Mouse (Mus musculus): ENCODE data around the gene Coro2b. TPM values are rescaled to one million over a fixed set of nuclear protein-coding genes. Genes with fewer than 3 reads are reported as not detected.

The Coro2b gene
- polyA plus RNA-seq, 1 experiment from 2014 or later = 24.6 TPM

DNA sequence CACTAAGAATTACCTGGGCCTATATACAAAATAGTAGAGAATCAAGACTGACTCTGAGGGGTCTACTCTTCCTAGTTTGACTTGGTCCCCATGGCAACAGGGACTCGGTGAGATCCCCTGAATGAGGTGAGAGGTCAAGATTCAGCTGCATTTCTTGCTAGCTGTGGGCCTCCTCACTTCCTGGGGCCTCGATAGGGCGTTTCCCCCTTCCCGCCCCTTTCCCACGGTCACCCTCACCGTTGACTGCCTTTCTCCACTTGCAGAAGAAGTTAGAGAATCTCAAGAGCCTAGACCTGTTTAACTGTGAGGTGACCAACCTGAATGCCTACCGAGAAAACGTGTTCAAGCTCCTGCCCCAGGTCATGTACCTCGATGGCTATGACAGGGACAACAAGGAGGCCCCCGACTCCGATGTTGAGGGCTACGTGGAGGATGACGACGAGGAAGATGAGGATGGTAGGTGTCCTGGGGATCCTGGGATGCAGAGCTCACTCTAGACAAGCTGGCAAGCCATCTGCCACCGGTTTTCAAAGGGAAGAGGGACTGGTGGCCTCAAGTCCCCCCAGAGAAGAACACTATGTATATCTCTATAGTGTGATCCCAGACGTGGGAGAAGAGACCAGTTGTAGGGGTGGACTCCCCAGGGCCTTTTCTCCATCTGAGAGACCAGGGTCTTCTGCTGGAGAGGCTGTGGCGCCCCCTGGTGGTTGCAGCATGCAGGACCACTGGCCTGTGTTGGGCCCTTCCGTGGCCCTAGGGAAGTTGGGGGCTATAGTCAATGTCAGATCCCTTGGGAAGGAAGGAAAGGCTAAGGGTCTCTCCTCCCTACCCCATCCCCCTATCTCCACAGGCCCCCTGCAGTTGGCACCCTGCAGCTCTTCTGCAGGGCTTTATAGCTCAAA is 163.4 kb downstream of the Coro2b start:
- Histone ChIP-seq H3K9me3 (ENCODE audit: control insufficient read depth, low read length) (no peaks in the 10 kb centered on the region), H3K36me3 (ENCODE audit: control insufficient read depth, insufficient read depth, low read length) (peaks cover 25% of the 10 kb centered on the region), H3K4me2 (ENCODE audit: low read depth, low read length) (no peak overlapping the region), H3K4me3 (ENCODE audit: low read length) (no peak overlapping the region), H3K4me1 (replicated peaks; ENCODE audit: control insufficient read depth, insufficient read depth, low read length) (peaks cover 65% of the 10 kb centered on the region), H3K9ac (ENCODE audit: low read length) (0 out of 2 replicates have a peak overlapping the region, but pooled peaks have one; percentile 5), H3K27me3 (ENCODE audit: control insufficient read depth, insufficient read depth, low read depth, low read length) (no peaks in the 10 kb centered on the region), H3K27ac (ENCODE audit: low read length) (peak overlapping the region; percentile 82)
- peak; percentile 24; the same call in 1 of the 2 replicates for ATAC-seq (ENCODE audit: low read depth)
- WGBS = 45% methylated on average over 18 of the region's 18 CpGs

DNA sequence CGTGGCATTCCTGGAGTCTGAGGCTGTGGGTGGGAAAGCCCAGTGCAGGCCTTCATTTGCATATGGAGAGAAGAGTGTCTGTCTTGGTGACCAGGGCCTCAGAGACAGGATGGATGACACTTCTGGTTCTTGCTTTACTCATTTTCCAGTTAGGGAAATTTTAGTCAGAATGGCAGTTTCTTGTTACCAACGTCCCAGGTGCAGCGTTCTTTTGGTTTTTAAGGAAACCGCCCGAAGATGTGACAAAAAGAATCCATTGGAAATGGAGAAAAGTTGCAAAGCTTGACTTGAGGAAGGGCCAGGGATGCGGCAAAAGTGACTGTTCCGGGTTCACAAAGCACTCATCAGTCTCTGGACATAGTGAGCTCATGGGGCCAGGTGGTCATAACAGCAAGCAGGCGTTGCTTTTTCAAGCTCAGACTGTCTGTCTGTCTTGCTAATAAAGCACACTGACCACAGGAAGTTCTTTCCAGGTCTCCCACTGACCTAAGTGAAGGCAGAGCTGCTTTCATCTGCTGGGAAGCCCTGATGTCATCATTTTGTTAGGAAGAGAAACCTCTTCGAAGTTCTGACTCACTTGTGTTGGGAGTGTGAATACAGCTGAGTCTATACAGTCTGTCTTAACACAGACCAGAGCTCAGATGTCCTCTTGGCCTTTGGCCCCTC is 164.2 kb downstream of the Coro2b start:
- ATAC-seq (ENCODE audit: low read depth) = no peak
- no peaks in the 10 kb centered on the region for H3K9me3 ChIP-seq (ENCODE audit: control insufficient read depth, low read length)
- H3K4me3 ChIP-seq (ENCODE audit: low read length) = no peak overlapping the region
- H3K9ac ChIP-seq (ENCODE audit: low read length) = 0 out of 2 replicates have a peak overlapping the region, but pooled peaks have one; percentile 5
- no peaks in the 10 kb centered on the region for H3K27me3 ChIP-seq (ENCODE audit: control insufficient read depth, insufficient read depth, low read depth, low read length)
- peaks cover 23% of the 10 kb centered on the region for H3K36me3 ChIP-seq (ENCODE audit: control insufficient read depth, insufficient read depth, low read length)
- peaks cover 73% of the 10 kb centered on the region for H3K4me1 ChIP-seq (replicated peaks; ENCODE audit: control insufficient read depth, insufficient read depth, low read length)
- H3K4me2 ChIP-seq (ENCODE audit: low read depth, low read length) = no peak overlapping the region
- WGBS = 77% methylated on average over 9 of the region's 9 CpGs
- peak overlapping the region; percentile 47 for H3K27ac ChIP-seq (ENCODE audit: low read length)

DNA sequence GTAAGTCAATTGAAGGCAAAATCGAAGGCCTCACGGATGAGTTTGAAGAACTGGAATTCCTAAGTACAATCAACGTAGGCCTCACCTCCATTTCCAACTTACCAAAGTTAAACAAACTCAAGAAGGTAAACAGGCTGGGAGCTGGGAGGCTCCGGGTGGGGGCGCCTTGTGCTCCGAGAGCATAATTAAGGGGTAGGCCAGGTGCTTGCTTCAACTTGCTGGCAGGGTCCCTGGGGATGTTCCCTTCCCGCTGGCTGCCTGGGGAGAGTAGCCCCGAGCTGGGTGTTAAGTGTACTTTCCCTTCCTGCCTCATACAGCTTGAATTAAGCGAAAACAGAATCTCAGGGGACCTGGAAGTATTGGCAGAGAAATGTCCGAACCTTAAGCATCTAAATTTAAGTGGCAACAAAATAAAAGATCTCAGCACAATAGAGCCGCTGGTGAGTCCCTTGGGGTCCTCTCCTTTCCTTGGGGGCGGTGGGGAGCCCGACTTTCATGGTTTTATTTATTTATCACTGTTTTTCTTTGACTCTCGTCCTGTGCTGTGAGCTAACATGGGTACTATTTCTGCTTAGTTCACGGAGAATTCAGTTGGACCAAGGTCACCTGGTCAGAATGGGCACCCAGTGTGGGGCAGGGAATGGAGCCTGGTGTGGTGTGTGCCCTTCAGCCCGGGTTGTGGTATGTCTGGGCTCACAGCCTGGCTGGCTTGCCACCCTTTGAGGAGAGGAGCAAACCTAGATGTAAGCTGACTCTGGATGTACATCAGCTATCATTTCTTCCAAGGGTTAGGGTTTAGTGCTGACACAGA is 164.9 kb downstream of the Coro2b start:
- Histone ChIP-seq H3K4me3 (ENCODE audit: low read length) (no peak overlapping the region), H3K36me3 (ENCODE audit: control insufficient read depth, insufficient read depth, low read length) (peaks cover 18% of the 10 kb centered on the region), H3K9ac (ENCODE audit: low read length) (no peak overlapping the region), H3K4me2 (ENCODE audit: low read depth, low read length) (no peak overlapping the region), H3K4me1 (replicated peaks; ENCODE audit: control insufficient read depth, insufficient read depth, low read length) (peaks cover 78% of the 10 kb centered on the region), H3K27me3 (ENCODE audit: control insufficient read depth, insufficient read depth, low read depth, low read length) (no peaks in the 10 kb centered on the region), H3K9me3 (ENCODE audit: control insufficient read depth, low read length) (no peaks in the 10 kb centered on the region), H3K27ac (ENCODE audit: low read length) (peak overlapping the region; percentile 14)
- WGBS = 52% methylated on average over 16 of the region's 16 CpGs
- ATAC-seq (ENCODE audit: low read depth) = no peak

DNA sequence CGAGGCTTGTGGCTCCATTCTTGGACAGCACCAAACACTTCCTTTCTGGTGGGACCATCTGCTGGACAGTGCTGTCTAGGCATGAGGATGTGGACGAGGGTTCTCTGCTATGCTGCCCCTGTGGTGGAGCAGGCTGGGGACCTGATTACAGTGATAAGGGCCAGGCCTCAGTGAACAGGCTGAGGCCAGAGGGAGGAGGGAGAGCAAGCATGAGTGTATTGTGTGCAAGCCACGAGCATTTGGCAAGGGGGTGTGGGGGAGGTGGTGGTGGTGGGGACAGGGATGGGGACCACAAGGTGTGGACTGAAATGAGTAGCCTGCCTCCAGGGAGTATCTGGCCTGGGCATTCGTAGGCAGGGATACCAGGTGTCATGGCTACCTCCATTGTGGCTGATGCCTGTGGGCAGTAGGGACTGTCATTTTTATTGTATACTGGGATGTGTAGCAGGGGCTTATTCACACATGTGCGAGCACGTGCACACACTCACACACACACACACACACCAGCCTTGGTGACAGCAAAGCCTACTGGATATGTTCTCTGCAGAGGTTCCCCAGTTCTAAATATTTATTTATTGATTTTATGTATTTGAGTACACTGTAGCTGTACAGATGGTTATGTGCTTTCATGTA is 166.1 kb downstream of the Coro2b start:
- Histone ChIP-seq H3K36me3 (ENCODE audit: control insufficient read depth, insufficient read depth, low read length) (peaks cover 14% of the 10 kb centered on the region), H3K27ac (ENCODE audit: low read length) (no peak overlapping the region), H3K9ac (ENCODE audit: low read length) (no peak overlapping the region), H3K4me1 (replicated peaks; ENCODE audit: control insufficient read depth, insufficient read depth, low read length) (peaks cover 83% of the 10 kb centered on the region), H3K27me3 (ENCODE audit: control insufficient read depth, insufficient read depth, low read depth, low read length) (no peaks in the 10 kb centered on the region), H3K4me2 (ENCODE audit: low read depth, low read length) (no peak overlapping the region), H3K4me3 (ENCODE audit: low read length) (no peak overlapping the region), H3K9me3 (ENCODE audit: control insufficient read depth, low read length) (no peaks in the 10 kb centered on the region)
- ATAC-seq (ENCODE audit: low read depth) = no peak
- WGBS = 62% methylated on average over 6 of the region's 6 CpGs

DNA sequence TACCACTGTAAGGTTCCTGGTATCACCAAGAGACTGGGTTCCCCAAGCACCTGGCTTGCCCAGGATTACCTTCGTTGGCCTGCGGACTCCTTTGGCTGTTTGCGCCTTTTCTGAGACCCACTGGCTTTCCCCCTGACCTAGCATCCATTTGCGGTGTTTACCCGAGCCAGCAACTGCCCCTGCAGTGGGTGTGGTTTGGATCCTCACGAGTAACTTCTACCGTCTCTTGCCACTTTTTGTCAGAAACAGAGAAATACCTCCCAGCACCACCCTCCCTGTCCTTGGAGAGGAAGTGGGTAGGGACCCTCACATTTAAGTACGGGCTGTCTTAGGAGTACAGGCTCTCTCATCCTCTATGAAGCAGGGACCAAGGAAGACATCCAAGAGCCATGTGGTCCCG is 166.7 kb downstream of the Coro2b start:
- Histone ChIP-seq H3K27me3 (ENCODE audit: control insufficient read depth, insufficient read depth, low read depth, low read length) (no peaks in the 10 kb centered on the region), H3K36me3 (ENCODE audit: control insufficient read depth, insufficient read depth, low read length) (peaks cover 14% of the 10 kb centered on the region), H3K9me3 (ENCODE audit: control insufficient read depth, low read length) (no peaks in the 10 kb centered on the region), H3K4me3 (ENCODE audit: low read length) (no peak overlapping the region), H3K9ac (ENCODE audit: low read length) (no peak overlapping the region), H3K4me2 (ENCODE audit: low read depth, low read length) (no peak overlapping the region), H3K27ac (ENCODE audit: low read length) (no peak overlapping the region), H3K4me1 (replicated peaks; ENCODE audit: control insufficient read depth, insufficient read depth, low read length) (peaks cover 88% of the 10 kb centered on the region)
- WGBS = 61% methylated on average over 9 of the region's 9 CpGs
- no peak for ATAC-seq (ENCODE audit: low read depth)

Other genes starting within 250 kb of the Coro2b start
- gene Anp32a, start 195.8 kb downstream of the Coro2b start, polyA plus RNA-seq (2015; fragmentation: Nextera tagmentation; extraction: Ambion mirVana) = 195 and 205 TPM in 2 replicates
- gene Itga11, start 140.8 kb upstream of the Coro2b start, polyA plus RNA-seq (2015; fragmentation: Nextera tagmentation; extraction: Ambion mirVana) = 0.53 and 0.73 TPM in 2 replicates

Data from lung, embryonic 16.5 days (tissue).